Mouse (Mus musculus): ENCODE measurements around the gene Tmem163. TPM values are rescaled to one million over a fixed set of nuclear protein-coding genes. Genes with fewer than 3 reads are reported as not detected.

Tmem163 gene
- total and polyA plus RNA-seq, 3 experiments = not detected

DNA sequence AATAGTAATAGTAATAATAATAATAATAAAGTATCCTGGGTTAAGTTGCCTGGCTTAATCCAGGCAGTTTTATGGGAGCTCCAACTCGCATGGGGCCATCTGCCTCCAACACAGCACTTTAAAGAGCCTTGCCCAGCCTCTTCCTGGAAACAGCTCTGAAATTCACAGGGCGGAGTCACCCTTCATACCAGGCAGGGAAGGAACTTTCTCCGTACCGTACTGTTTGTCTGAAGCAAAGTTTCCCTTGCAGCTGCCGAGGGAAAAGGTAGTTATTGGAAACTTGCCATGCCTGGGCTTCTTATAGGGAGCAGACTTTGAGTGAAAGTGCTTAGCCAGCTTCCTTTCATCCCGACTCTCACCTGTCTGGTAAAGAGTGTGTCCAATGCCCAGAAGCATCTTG is 242.3 kb downstream of the Tmem163 start:
- no peaks in the 10 kb centered on the region for H3K4me1 ChIP-seq (ENCODE audit: control insufficient read depth in 1 of 2, insufficient read depth in 2 of 2, low read length in 2 of 2)
- no peak overlapping the region for H3K27ac ChIP-seq (ENCODE audit: control insufficient read depth, low read depth, low read length)
- no peak overlapping the region for H3K4me3 ChIP-seq (ENCODE audit: control insufficient read depth in 1 of 2, insufficient read depth in 1 of 2, low read depth in 2 of 2, low read length in 2 of 2)
- no peak for DNase-seq (ENCODE audit: low read depth, low spot score)
- no peaks in the 10 kb centered on the region for H3K27me3 ChIP-seq (ENCODE audit: control insufficient read depth in 1 of 2, insufficient read depth in 2 of 2, low read length in 2 of 2)
- H3K9ac ChIP-seq (ENCODE audit: control insufficient read depth, low read depth, low read length, poor library complexity, severe bottlenecking) = no peak overlapping the region
- TF ChIP-seq ELF1 (IDR thresholded peaks at IDR 0.05; ENCODE audit: low read depth, low read length) = no peak
- no peak for TF ChIP-seq ZMIZ1 (IDR thresholded peaks at IDR 0.05; ENCODE audit: low read depth, low read length)
- TF ChIP-seq CTCF (IDR thresholded peaks at IDR 0.05 in 2 of 3, conservative IDR thresholded peaks at IDR 0.05 in 1 of 3; ENCODE audit: control insufficient read depth in 1 of 3, insufficient read depth in 1 of 3, low read depth in 2 of 3, low read length in 3 of 3, poor library complexity in 1 of 3, severe bottlenecking in 1 of 3) = no peak
- TF ChIP-seq RAD21 (IDR thresholded peaks at IDR 0.05; ENCODE audit: low read depth, low read length) = no peak
- no peak for TF ChIP-seq NRF1 (IDR thresholded peaks at IDR 0.05; ENCODE audit: insufficient read depth, low read depth, low read length, poor library complexity, severe bottlenecking)
- no peak for TF ChIP-seq CHD1 (IDR thresholded peaks at IDR 0.05; ENCODE audit: low read depth, low read length)
- TF ChIP-seq ZNF384 (IDR thresholded peaks at IDR 0.05; ENCODE audit: low read depth, low read length) = no peak
- no peak for TF ChIP-seq TCF12 (IDR thresholded peaks at IDR 0.05; ENCODE audit: low read depth, low read length)
- TF ChIP-seq TAL1 (IDR thresholded peaks at IDR 0.05; ENCODE audit: low read length) = no peak
- no peak for TF ChIP-seq POLR2A (IDR thresholded peaks at IDR 0.05; ENCODE audit: control insufficient read depth in 1 of 2, insufficient read depth in 1 of 2, low read depth in 1 of 2, low read length in 2 of 2, poor library complexity in 1 of 2)
- no peak for TF ChIP-seq MYB (IDR thresholded peaks at IDR 0.05; ENCODE audit: low read depth, low read length)
- no peaks in the 10 kb centered on the region for H3K79me2 ChIP-seq (ENCODE audit: control insufficient read depth, insufficient read depth, low read length, poor library complexity)
- no peaks in the 10 kb centered on the region for H3K9me3 ChIP-seq (replicated peaks; ENCODE audit: insufficient read depth, low read length)
- H3K36me3 ChIP-seq (ENCODE audit: control insufficient read depth in 1 of 2, insufficient read depth in 2 of 2, low read length in 2 of 2) = no peaks in the 10 kb centered on the region; a peak in 1 of 4 replicates

Other genes starting within 250 kb of the Tmem163 start
- 3.9 and 4.4 TPM in 2 replicates for gene Acmsd, start 49.9 kb upstream of the Tmem163 start, total RNA-seq (2012; rRNA removed)
- 1 to 10 TPM in 1 of 2 experiments, not detected in 1; 4.3 TPM for gene Acmsd, start 49.9 kb upstream of the Tmem163 start, polyA plus RNA-seq (2012; ENCODE audit: insufficient read depth in 1 of 2, insufficient read length in 2 of 2, low read depth in 1 of 2, low replicate concordance in 2 of 2, missing spikeins in 1 of 2)
- gene Ccnt2, start 94.6 kb upstream of the Tmem163 start, total RNA-seq (2012; rRNA removed) = 19.9 and 20.6 TPM in 2 replicates
- gene Ccnt2, start 94.6 kb upstream of the Tmem163 start, polyA plus RNA-seq (2012; ENCODE audit: insufficient read depth in 1 of 2, insufficient read length in 2 of 2, low read depth in 1 of 2, low replicate concordance in 2 of 2, missing spikeins in 1 of 2) = 10 to 100 TPM; 26.7 to 31.5 TPM
- gene Map3k19, start 175.5 kb upstream of the Tmem163 start, total RNA-seq (2012; rRNA removed) = not detected in 2 replicates
- not detected for gene Map3k19, start 175.5 kb upstream of the Tmem163 start, polyA plus RNA-seq (2012; ENCODE audit: insufficient read depth in 1 of 2, insufficient read length in 2 of 2, low read depth in 1 of 2, low replicate concordance in 2 of 2, missing spikeins in 1 of 2)
- 59.3 and 62.3 TPM in 2 replicates for gene Rab3gap1, start 189.2 kb upstream of the Tmem163 start, total RNA-seq (2012; rRNA removed)
- gene Rab3gap1, start 189.2 kb upstream of the Tmem163 start, polyA plus RNA-seq (2012; ENCODE audit: insufficient read depth in 1 of 2, insufficient read length in 2 of 2, low read depth in 1 of 2, low replicate concordance in 2 of 2, missing spikeins in 1 of 2) = 10 to 100 TPM; 25.8 to 45.5 TPM